Mouse (Mus musculus): ENCODE measurements at regions not wholly inside any gene's neighbourhood (a gene's known extent, or its start where the extent isn't known, plus 50 kb on each side); places are given as distances from the start of the nearest gene placed in this dataset.

DNA sequence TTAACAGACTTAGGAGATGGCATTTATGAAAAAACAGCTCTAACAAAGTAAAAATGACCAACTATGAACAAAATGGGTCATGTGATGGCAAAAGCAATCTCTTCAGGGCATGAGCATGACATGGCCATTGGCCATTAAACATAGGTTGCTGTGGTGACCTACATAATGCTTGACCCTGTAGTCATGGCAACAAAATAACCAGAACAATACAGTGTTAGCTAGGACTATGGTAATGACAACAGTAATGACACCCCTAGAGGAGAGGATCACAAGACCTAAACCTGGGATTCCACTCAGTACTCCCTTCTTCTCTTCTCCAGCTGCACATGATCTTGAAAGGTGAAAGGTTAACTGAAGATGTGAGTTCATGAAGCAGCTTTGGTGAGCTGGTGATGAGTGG is 85.0 kb upstream of the Nanos1 start:
- Histone ChIP-seq H3K4me1 (ENCODE audit: control insufficient read depth in 2 of 2, insufficient read depth in 2 of 2, low read length in 2 of 2, poor library complexity in 1 of 2) (no peaks in the 10 kb centered on the region), H3K4me3 (ENCODE audit: insufficient read depth in 1 of 2, low read depth in 1 of 2, low read length in 2 of 2, poor library complexity in 1 of 2, severe bottlenecking in 1 of 2) (no peak overlapping the region), H3K9ac (ENCODE audit: insufficient read depth, low read depth, low read length, poor library complexity, severe bottlenecking) (no peak overlapping the region), H3K36me3 (ENCODE audit: control insufficient read depth, insufficient read depth, low read length, poor library complexity, severe bottlenecking) (no peaks in the 10 kb centered on the region), H3K27ac (ENCODE audit: insufficient read depth, low read depth, low read length, poor library complexity, severe bottlenecking) (no peak overlapping the region), H3K9me3 (ENCODE audit: control insufficient read depth, insufficient read depth, low read depth, low read length) (no peaks in the 10 kb centered on the region)
- TF ChIP-seq MAFK (IDR thresholded peaks at IDR 0.05; ENCODE audit: insufficient read depth, low read depth, low read length): no peak
- TF ChIP-seq ZNF384 (IDR thresholded peaks at IDR 0.05; ENCODE audit: low read depth, low read length): no peak
- no peak for TF ChIP-seq ZC3H11A (IDR thresholded peaks at IDR 0.05; ENCODE audit: borderline replicate concordance, low read depth, low read length)
- TF ChIP-seq HCFC1 (IDR thresholded peaks at IDR 0.05; ENCODE audit: borderline replicate concordance, insufficient read depth, low read length): no peak
- no peak for TF ChIP-seq CHD2 (IDR thresholded peaks at IDR 0.05; ENCODE audit: low read depth, low read length)
- no peak for DNase-seq (ENCODE audit: low read depth, low spot score)
- in situ Hi-C loops (cut with MboI; ENCODE audit: low sequenced_read_pairs in 2 of 2, unreplicated experiment in 2 of 2): no loop called here

DNA sequence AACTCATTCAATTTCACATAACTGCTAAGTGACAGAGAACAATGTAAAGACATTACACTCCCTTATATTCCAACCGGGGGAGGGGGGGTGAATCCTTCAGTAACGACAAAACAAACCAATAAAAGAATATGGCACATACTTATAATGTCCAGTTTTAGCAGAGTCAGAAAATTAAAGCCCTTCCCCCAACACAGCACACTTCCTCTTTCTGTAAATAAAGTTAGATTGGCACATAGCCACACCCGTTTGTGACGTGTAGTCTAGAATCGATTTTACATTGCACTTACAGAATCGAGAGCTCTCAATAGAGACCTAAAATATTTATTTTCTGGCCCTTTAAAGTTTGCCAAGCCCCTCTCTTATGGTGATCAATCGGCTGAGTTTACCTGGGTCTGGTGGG is 85.0 kb upstream of the Cacul1 start:
- DNase-seq (ENCODE audit: low read depth, low spot score): no peak
- Histone ChIP-seq H3K36me3 (ENCODE audit: control insufficient read depth, insufficient read depth, low read length, poor library complexity, severe bottlenecking) (no peaks in the 10 kb centered on the region), H3K9ac (ENCODE audit: insufficient read depth, low read depth, low read length, poor library complexity, severe bottlenecking) (no peak overlapping the region), H3K9me3 (ENCODE audit: control insufficient read depth, insufficient read depth, low read depth, low read length) (no peaks in the 10 kb centered on the region), H3K4me3 (ENCODE audit: insufficient read depth in 1 of 2, low read depth in 1 of 2, low read length in 2 of 2, poor library complexity in 1 of 2, severe bottlenecking in 1 of 2) (no peak overlapping the region), H3K27ac (ENCODE audit: insufficient read depth, low read depth, low read length, poor library complexity, severe bottlenecking) (no peak overlapping the region), H3K4me1 (ENCODE audit: control insufficient read depth in 2 of 2, insufficient read depth in 2 of 2, low read length in 2 of 2, poor library complexity in 1 of 2) (no peaks in the 10 kb centered on the region)
- no peak for TF ChIP-seq ZC3H11A (IDR thresholded peaks at IDR 0.05; ENCODE audit: borderline replicate concordance, low read depth, low read length)
- TF ChIP-seq CHD2 (IDR thresholded peaks at IDR 0.05; ENCODE audit: low read depth, low read length): no peak
- TF ChIP-seq HCFC1 (IDR thresholded peaks at IDR 0.05; ENCODE audit: borderline replicate concordance, insufficient read depth, low read length): no peak
- TF ChIP-seq MAFK (IDR thresholded peaks at IDR 0.05; ENCODE audit: insufficient read depth, low read depth, low read length): no peak
- TF ChIP-seq ZNF384 (IDR thresholded peaks at IDR 0.05; ENCODE audit: low read depth, low read length): no peak
- in situ Hi-C loops (cut with MboI; ENCODE audit: low sequenced_read_pairs in 2 of 2, unreplicated experiment in 2 of 2): no loop called here

GRCm38 (mm10) chr19:60651102-60651695 is 70.4 kb upstream of the Cacul1 start:
- TF ChIP-seq ZC3H11A (IDR thresholded peaks at IDR 0.05; ENCODE audit: borderline replicate concordance, low read depth, low read length): no peak
- TF ChIP-seq HCFC1 (IDR thresholded peaks at IDR 0.05; ENCODE audit: borderline replicate concordance, insufficient read depth, low read length): no peak
- TF ChIP-seq ZNF384 (IDR thresholded peaks at IDR 0.05; ENCODE audit: low read depth, low read length): no peak
- no peak for TF ChIP-seq MAFK (IDR thresholded peaks at IDR 0.05; ENCODE audit: insufficient read depth, low read depth, low read length)
- TF ChIP-seq CHD2 (IDR thresholded peaks at IDR 0.05; ENCODE audit: low read depth, low read length): no peak
- in situ Hi-C loops (cut with MboI; ENCODE audit: low sequenced_read_pairs in 2 of 2, unreplicated experiment in 2 of 2): no loop called here
- Histone ChIP-seq H3K9ac (ENCODE audit: insufficient read depth, low read depth, low read length, poor library complexity, severe bottlenecking) (no peak overlapping the region), H3K36me3 (ENCODE audit: control insufficient read depth, insufficient read depth, low read length, poor library complexity, severe bottlenecking) (no peaks in the 10 kb centered on the region), H3K4me3 (ENCODE audit: insufficient read depth in 1 of 2, low read depth in 1 of 2, low read length in 2 of 2, poor library complexity in 1 of 2, severe bottlenecking in 1 of 2) (no peak overlapping the region), H3K9me3 (ENCODE audit: control insufficient read depth, insufficient read depth, low read depth, low read length) (no peaks in the 10 kb centered on the region), H3K27ac (ENCODE audit: insufficient read depth, low read depth, low read length, poor library complexity, severe bottlenecking) (no peak overlapping the region), H3K4me1 (ENCODE audit: control insufficient read depth in 2 of 2, insufficient read depth in 2 of 2, low read length in 2 of 2, poor library complexity in 1 of 2) (no peaks in the 10 kb centered on the region)
- no peak for DNase-seq (ENCODE audit: low read depth, low spot score)

- in situ Hi-C loops (cut with MboI; ENCODE audit: low sequenced_read_pairs in 2 of 2, unreplicated experiment in 2 of 2): no loop called here
- Histone ChIP-seq H3K27ac (ENCODE audit: insufficient read depth, low read depth, low read length, poor library complexity, severe bottlenecking) (no peak overlapping the region), H3K4me3 (ENCODE audit: insufficient read depth in 1 of 2, low read depth in 1 of 2, low read length in 2 of 2, poor library complexity in 1 of 2, severe bottlenecking in 1 of 2) (no peak overlapping the region), H3K9me3 (ENCODE audit: control insufficient read depth, insufficient read depth, low read depth, low read length) (no peaks in the 10 kb centered on the region), H3K9ac (ENCODE audit: insufficient read depth, low read depth, low read length, poor library complexity, severe bottlenecking) (no peak overlapping the region), H3K36me3 (ENCODE audit: control insufficient read depth, insufficient read depth, low read length, poor library complexity, severe bottlenecking) (no peaks in the 10 kb centered on the region), H3K4me1 (ENCODE audit: control insufficient read depth in 2 of 2, insufficient read depth in 2 of 2, low read length in 2 of 2, poor library complexity in 1 of 2) (no peaks in the 10 kb centered on the region)
- TF ChIP-seq MAFK (IDR thresholded peaks at IDR 0.05; ENCODE audit: insufficient read depth, low read depth, low read length): no peak
- no peak for TF ChIP-seq CHD2 (IDR thresholded peaks at IDR 0.05; ENCODE audit: low read depth, low read length)
- no peak for TF ChIP-seq ZC3H11A (IDR thresholded peaks at IDR 0.05; ENCODE audit: borderline replicate concordance, low read depth, low read length)
- no peak for TF ChIP-seq HCFC1 (IDR thresholded peaks at IDR 0.05; ENCODE audit: borderline replicate concordance, insufficient read depth, low read length)
- TF ChIP-seq ZNF384 (IDR thresholded peaks at IDR 0.05; ENCODE audit: low read depth, low read length): no peak
- no peak for DNase-seq (ENCODE audit: low read depth, low spot score)
These were observed 59.2 kb upstream of the Cacul1 start for GRCm38 (mm10) chr19:60640065-60640464.
